Mouse (Mus musculus) cortical plate, adult 2 months (tissue): ENCODE measurements at regions not wholly inside any gene's neighbourhood (a gene's known extent, or its start where the extent isn't known, plus 50 kb on each side); places are given as distances from the start of the nearest gene placed in this dataset.

Source experiments
- H3K27ac ChIP-seq: fragments of 200-500 bp; 2 replicates; pipeline ENCODE4 v1.5.1; 2012; ENCODE audit warnings: low read length, control low read depth, inconsistent platforms; ENCODE audit not compliant: insufficient read depth
- H3K4me1 ChIP-seq: fragments of 200-500 bp; 2 replicates; pipeline ENCODE4 v1.6.1; 2011; ENCODE audit warnings: low read length; ENCODE audit not compliant: control insufficient read depth, insufficient read depth
- H3K4me3 ChIP-seq: fragments of 200-500 bp; 2 replicates; pipeline ENCODE4 v1.5.1; 2011; ENCODE audit warnings: mild to moderate bottlenecking, low read length, control low read depth; ENCODE audit not compliant: insufficient read depth
- CTCF ChIP-seq: fragments of 200-500 bp; IDR thresholded peaks from 2 replicates; pipeline ENCODE4 v1.5.1; 2011; ENCODE audit warnings: mild to moderate bottlenecking, control low read depth, low read length; ENCODE audit not compliant: insufficient read depth; ENCODE audit errors: extremely low read depth
- POLR2A ChIP-seq: fragments of 200-500 bp; IDR thresholded peaks from 2 replicates; pipeline ENCODE4 v1.6.1; 2011; ENCODE audit warnings: mild to moderate bottlenecking, low read length, control low read depth; ENCODE audit not compliant: insufficient read depth; ENCODE audit errors: extremely low read depth

GRCm38 (mm10) chr13:6431821-6432220 is 116.1 kb upstream of the Pitrm1 start:
- TF ChIP-seq CTCF (no peak), POLR2A (no peak)
- Histone ChIP-seq H3K27ac (no peak overlapping the region), H3K4me1 (no peaks in the 10 kb centered on the region; the same call in 1 of the 2 replicates), H3K4me3 (no peak overlapping the region)

GRCm38 (mm10) chr13:6446976-6447375 is 101.0 kb upstream of the Pitrm1 start:
- Histone ChIP-seq H3K4me3 (no peak overlapping the region), H3K27ac (no peak overlapping the region), H3K4me1 (no peaks in the 10 kb centered on the region)
- TF ChIP-seq CTCF, result no peak
- no peak for TF ChIP-seq POLR2A

- Histone ChIP-seq H3K27ac (no peak overlapping the region), H3K4me3 (no peak overlapping the region), H3K4me1 (no peaks in the 10 kb centered on the region)
- TF ChIP-seq CTCF (no peak), POLR2A (no peak)
Observed at GRCm38 (mm10) chr13:6461363-6461762, 86.6 kb upstream of the Pitrm1 start.

GRCm38 (mm10) chr13:6465911-6466419 is 82.0 kb upstream of the Pitrm1 start:
- no peak for TF ChIP-seq CTCF
- peaks cover 6% of the 10 kb centered on the region; the same call in 1 of the 2 replicates for H3K4me1 ChIP-seq
- H3K27ac ChIP-seq, result no peak overlapping the region

GRCm38 (mm10) chr13:6469446-6470227 is 78.3 kb upstream of the Pitrm1 start:
- Histone ChIP-seq H3K27ac (no peak overlapping the region), H3K4me3 (no peak overlapping the region), H3K4me1 (peaks cover 8% of the 10 kb centered on the region; the same call in 1 of the 2 replicates)
- peak; percentile 39; the same call in 1 of the 2 replicates for TF ChIP-seq CTCF
- no peak for TF ChIP-seq POLR2A

More at GRCm38 (mm10) chr13:6465911-6466419, 82.0 kb upstream of the Pitrm1 start:
- H3K4me3 ChIP-seq, result no peak overlapping the region

- TF ChIP-seq POLR2A (no peak), CTCF (no peak)
- Histone ChIP-seq H3K4me3 (no peak overlapping the region), H3K4me1 (peaks cover 8% of the 10 kb centered on the region; the same call in 1 of the 2 replicates), H3K27ac (0 out of 2 replicates have a peak overlapping the region, but pooled peaks have one; percentile 13)
Observed at GRCm38 (mm10) chr13:6470286-6471103, 77.5 kb upstream of the Pitrm1 start.

- TF ChIP-seq POLR2A (no peak), CTCF (peak; percentile 93)
- no peak overlapping the region for H3K27ac ChIP-seq
- peaks cover 8% of the 10 kb centered on the region; the same call in 1 of the 2 replicates for H3K4me1 ChIP-seq
- no peak overlapping the region for H3K4me3 ChIP-seq
Observed at GRCm38 (mm10) chr13:6471643-6472042, 76.3 kb upstream of the Pitrm1 start.

GRCm38 (mm10) chr13:6473401-6474190 is 74.4 kb upstream of the Pitrm1 start:
- TF ChIP-seq CTCF (no peak), POLR2A (no peak)
- Histone ChIP-seq H3K4me1 (peaks cover 8% of the 10 kb centered on the region; the same call in 1 of the 2 replicates), H3K4me3 (no peak overlapping the region), H3K27ac (peak overlapping the region; percentile 66)

- Histone ChIP-seq H3K4me1 (no peaks in the 10 kb centered on the region; the same call in 1 of the 2 replicates), H3K27ac (no peak overlapping the region), H3K4me3 (no peak overlapping the region)
- TF ChIP-seq POLR2A (no peak), CTCF (no peak)
Observed at GRCm38 (mm10) chr13:6479667-6480066, 68.3 kb upstream of the Pitrm1 start.
